Mouse (Mus musculus) kidney, embryonic 14.5 days (tissue): Measurements from ENCODE around the gene Kidins220. TPM values are rescaled to one million over a fixed set of nuclear protein-coding genes. Genes with fewer than 3 reads are reported as not detected.

Experiments used
- ATAC-seq: fragments of 200-750 bp; cut with Nextera tagmentation; 2 replicates; pipeline ENCODE4 v1.8.0; 2017; ENCODE audit warnings: moderate number of reproducible peaks, mild to moderate bottlenecking, moderate TSS enrichment, moderate library complexity; ENCODE audit not compliant: low FRiP score, low TSS enrichment
- H3K27ac ChIP-seq: fragments of 300-500 bp; sonication (generic); 2 replicates; pipeline ENCODE4 v1.5.1; 2014; ENCODE audit warnings: low read depth, mild to moderate bottlenecking, low read length, moderate library complexity, mixed read lengths
- H3K27me3 ChIP-seq: fragments of 300-500 bp; sonication (generic); 2 replicates; pipeline ENCODE4 v1.6.1; 2014; ENCODE audit warnings: mild to moderate bottlenecking, low read length; ENCODE audit not compliant: control insufficient read depth, insufficient read depth
- H3K36me3 ChIP-seq: fragments of 300-500 bp; sonication (generic); 2 replicates; pipeline ENCODE4 v1.6.1; 2014; ENCODE audit warnings: low read length, mixed read lengths; ENCODE audit not compliant: control insufficient read depth, insufficient read depth
- H3K4me1 ChIP-seq: fragments of 300-500 bp; sonication (generic); 2 replicates; pipeline ENCODE4 v1.6.1; 2014; ENCODE audit warnings: low read length, mixed read lengths; ENCODE audit not compliant: control insufficient read depth, insufficient read depth
- H3K4me2 ChIP-seq: fragments of 300-500 bp; sonication (generic); replicated peaks from 2 replicates; pipeline ENCODE4 v1.6.1; 2014; ENCODE audit warnings: low read depth, mild to moderate bottlenecking, low read length
- H3K4me3 ChIP-seq: fragments of 300-500 bp; sonication (generic); 2 replicates; pipeline ENCODE4 v1.5.1; 2014; ENCODE audit warnings: mild to moderate bottlenecking, low read length
- H3K9ac ChIP-seq: fragments of 300-500 bp; sonication (generic); 2 replicates; pipeline ENCODE4 v1.6.1; 2014; ENCODE audit warnings: low read depth, mild to moderate bottlenecking, low read length, moderate library complexity
- H3K9me3 ChIP-seq: fragments of 300-500 bp; sonication (generic); 2 replicates; pipeline ENCODE4 v1.6.1; 2016; ENCODE audit warnings: low read length; ENCODE audit not compliant: control insufficient read depth
- WGBS: fragments of 180-500 bp; shearing (Covaris S2); extraction: QIAGEN DNeasy Blood & Tissue Kit; methylation state at CpG from one replicate; pipeline ENCODE4 v1.1.7; 2014; 5-methylcytosine and 5-hydroxymethylcytosine counted together
- polyA plus RNA-seq: library from polyadenylated mRNA; unstranded; fragments of >200 nt; fragmentation: Nextera tagmentation; extraction: Ambion mirVana; gene quantifications from 2 replicates; pipeline ENCODE4 v1.2.1, GENCODE M21; 2014

Kidins220 gene
- polyA plus RNA-seq, 1 experiment from 2014 or later, result 38.2 TPM

GRCm38 (mm10) chr12:25027416-25027815 is 52.7 kb downstream of the Kidins220 start:
- 15% methylated on average over 2 of the region's 2 CpGs for WGBS
- no peak overlapping the region for H3K27ac ChIP-seq
- H3K4me1 ChIP-seq, result no peaks in the 10 kb centered on the region
- H3K9me3 ChIP-seq, result no peaks in the 10 kb centered on the region
- no peaks in the 10 kb centered on the region for H3K27me3 ChIP-seq
- no peak overlapping the region for H3K4me2 ChIP-seq
- no peak for ATAC-seq
- H3K36me3 ChIP-seq, result peaks cover 8% of the 10 kb centered on the region; the same call in 1 of the 2 replicates
- no peak overlapping the region for H3K4me3 ChIP-seq
- no peak overlapping the region for H3K9ac ChIP-seq

DNA sequence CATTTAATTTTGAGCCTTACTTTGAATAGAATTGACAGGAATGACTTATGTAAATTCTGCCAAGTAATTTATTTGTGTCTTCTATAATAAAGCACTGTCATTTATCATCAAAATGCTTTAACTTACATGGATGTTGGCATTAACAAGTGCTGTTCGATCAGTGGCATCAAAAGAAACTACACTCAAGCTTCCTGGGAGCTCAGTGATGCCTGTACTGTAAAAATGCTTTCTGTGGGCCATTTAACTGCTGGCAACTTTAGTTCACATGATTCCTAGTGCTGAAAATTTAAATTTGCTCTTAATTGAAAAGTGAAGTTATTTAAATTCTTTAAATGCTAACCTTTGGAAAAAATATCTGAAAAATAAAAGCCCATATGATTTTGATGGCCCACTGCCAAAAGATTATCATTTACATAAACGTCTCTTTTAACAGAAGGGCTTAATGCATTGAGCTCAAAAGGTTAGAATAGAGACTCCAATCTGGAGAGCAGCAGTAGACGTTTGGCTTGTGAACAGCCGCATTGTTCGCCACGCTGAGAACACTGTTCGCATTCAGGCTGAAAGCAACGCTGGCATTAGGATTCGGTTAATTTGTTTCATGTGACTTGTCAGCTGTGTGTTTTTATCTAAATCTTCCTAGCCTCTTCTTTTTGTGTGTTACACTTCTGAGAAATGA is 59.1 kb downstream of the Kidins220 start:
- H3K4me3 ChIP-seq, result no peak overlapping the region
- no peaks in the 10 kb centered on the region for H3K27me3 ChIP-seq
- no peak for ATAC-seq
- H3K9me3 ChIP-seq, result no peaks in the 10 kb centered on the region
- H3K4me2 ChIP-seq, result no peak overlapping the region
- peaks cover 2% of the 10 kb centered on the region; the same call in 1 of the 2 replicates for H3K36me3 ChIP-seq
- no peak overlapping the region for H3K9ac ChIP-seq
- H3K4me1 ChIP-seq, result peaks cover 7% of the 10 kb centered on the region; the same call in 1 of the 2 replicates
- peak overlapping the region; percentile 7; the same call in 1 of the 2 replicates for H3K27ac ChIP-seq
- WGBS, result 54% methylated on average over 9 of the region's 9 CpGs

DNA sequence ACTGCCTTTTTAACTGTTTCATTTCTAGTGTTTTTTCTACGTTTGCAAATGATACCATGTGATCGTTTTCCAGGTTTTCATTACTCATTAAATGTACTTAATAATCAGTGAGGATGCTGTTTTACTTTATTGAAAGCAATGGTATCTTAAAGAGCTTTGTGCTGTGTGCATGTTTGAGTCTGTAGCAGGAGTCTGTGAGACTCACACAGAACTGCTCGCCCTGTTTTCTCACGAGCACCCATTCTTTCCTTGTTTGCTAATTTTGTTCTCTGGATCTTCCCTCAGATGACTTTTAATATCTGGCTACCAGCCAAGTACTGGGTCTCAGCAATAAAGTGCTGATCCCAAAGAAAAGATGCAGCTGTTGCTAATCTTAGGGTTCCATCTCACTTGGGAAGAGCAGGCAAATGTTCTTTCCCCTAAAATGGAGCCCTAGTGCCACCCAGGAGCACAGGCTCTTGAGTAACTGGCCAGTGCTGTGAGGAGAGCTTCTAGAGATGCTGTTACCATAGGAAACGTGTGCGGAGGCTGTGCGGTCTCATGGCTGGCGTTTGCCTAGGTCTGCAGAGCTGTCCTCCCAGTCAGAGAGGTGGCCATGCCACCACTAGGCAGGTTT is 59.7 kb downstream of the Kidins220 start:
- peaks cover 7% of the 10 kb centered on the region; the same call in 1 of the 2 replicates for H3K4me1 ChIP-seq
- H3K9me3 ChIP-seq, result no peaks in the 10 kb centered on the region
- no peak overlapping the region for H3K9ac ChIP-seq
- no peak for ATAC-seq
- peak overlapping the region; percentile 59; the same call in 1 of the 2 replicates for H3K27ac ChIP-seq
- WGBS, result 78% methylated on average over 8 of the region's 8 CpGs
- H3K4me3 ChIP-seq, result no peak overlapping the region
- H3K27me3 ChIP-seq, result no peaks in the 10 kb centered on the region
- H3K36me3 ChIP-seq, result peaks cover 2% of the 10 kb centered on the region; the same call in 1 of the 2 replicates
- no peak overlapping the region for H3K4me2 ChIP-seq

DNA sequence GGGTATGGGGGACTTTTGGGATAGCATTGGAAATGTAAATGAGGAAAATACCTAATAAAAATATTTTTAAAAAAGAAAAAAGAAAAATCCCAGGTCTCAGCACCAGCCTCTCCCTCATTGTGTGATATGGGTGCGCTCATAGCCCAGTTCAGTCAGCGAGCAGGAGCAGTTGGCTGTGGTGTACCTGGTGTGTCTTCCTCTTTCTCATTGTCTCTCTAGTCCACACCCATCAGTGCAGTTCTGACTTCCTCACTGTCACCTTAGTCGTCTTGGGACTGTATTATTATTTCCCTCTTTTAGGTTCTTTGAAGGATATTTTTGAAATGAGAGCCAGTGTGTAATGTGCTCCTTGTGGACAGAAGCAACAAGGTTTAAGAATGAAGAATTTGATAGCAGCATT is 61.3 kb downstream of the Kidins220 start:
- peaks cover 6% of the 10 kb centered on the region; the same call in 1 of the 2 replicates for H3K36me3 ChIP-seq
- no peaks in the 10 kb centered on the region for H3K9me3 ChIP-seq
- no peak overlapping the region for H3K4me2 ChIP-seq
- H3K9ac ChIP-seq, result no peak overlapping the region
- H3K4me1 ChIP-seq, result peaks cover 7% of the 10 kb centered on the region; the same call in 1 of the 2 replicates
- H3K27me3 ChIP-seq, result no peaks in the 10 kb centered on the region
- 95% methylated on average over 3 of the region's 3 CpGs for WGBS
- ATAC-seq, result no peak
- no peak overlapping the region for H3K4me3 ChIP-seq
- H3K27ac ChIP-seq, result no peak overlapping the region

- peak; percentile 95 for ATAC-seq
- 43% methylated on average over 5 of the region's 5 CpGs for WGBS
These were observed 62.5 kb downstream of the Kidins220 start for GRCm38 (mm10) chr12:25037222-25037621.

DNA sequence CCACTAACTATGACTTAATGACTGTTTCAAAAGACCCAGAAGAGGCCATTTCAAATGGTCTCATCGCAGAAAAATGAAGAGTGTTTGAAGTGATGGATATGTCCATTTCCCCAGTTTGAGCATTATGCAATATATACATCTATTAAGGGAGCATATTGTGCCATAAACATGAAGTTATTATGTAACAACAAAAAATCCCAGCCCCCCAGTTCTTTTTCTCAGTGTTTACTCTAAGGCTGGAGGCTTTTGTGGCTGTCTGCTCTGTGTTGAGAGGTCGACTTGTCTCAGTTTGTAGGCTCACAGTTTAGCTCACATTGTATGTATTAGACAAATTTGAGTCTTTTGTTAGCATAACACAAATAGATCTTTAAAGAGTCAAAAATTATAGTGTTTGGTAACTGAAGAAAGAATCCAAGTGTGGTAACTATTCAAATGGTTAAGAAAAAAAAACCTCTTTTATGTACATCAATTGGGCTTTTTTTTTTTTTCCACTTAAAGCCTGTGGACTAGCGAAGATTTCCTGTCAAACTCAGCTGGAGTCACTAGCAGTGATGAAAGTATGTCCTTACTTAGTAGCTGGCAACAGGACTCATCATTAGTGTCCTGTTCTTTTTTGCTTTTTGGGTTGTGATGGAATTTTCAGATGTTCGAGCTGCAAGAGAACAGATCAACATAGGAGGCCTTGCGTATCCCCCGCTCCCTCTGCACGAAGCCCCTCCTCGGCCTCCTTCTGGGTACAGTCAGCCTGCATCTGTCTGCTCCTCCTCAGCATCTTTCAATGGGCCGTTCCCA is 63.2 kb downstream of the Kidins220 start:
- no peak overlapping the region for H3K4me3 ChIP-seq
- WGBS, result 88% methylated on average over 9 of the region's 9 CpGs
- peaks cover 9% of the 10 kb centered on the region for H3K36me3 ChIP-seq
- H3K27ac ChIP-seq, result no peak overlapping the region
- H3K9ac ChIP-seq, result no peak overlapping the region
- H3K27me3 ChIP-seq, result no peaks in the 10 kb centered on the region
- no peak overlapping the region for H3K4me2 ChIP-seq
- peaks cover 7% of the 10 kb centered on the region; the same call in 1 of the 2 replicates for H3K4me1 ChIP-seq
- no peak for ATAC-seq
- H3K9me3 ChIP-seq, result no peaks in the 10 kb centered on the region

More at GRCm38 (mm10) chr12:25037222-25037621, 62.5 kb downstream of the Kidins220 start:
- Histone ChIP-seq H3K27me3 (no peaks in the 10 kb centered on the region), H3K4me1 (peaks cover 7% of the 10 kb centered on the region; the same call in 1 of the 2 replicates), H3K4me3 (no peak overlapping the region), H3K9ac (no peak overlapping the region), H3K4me2 (no peak overlapping the region), H3K27ac (no peak overlapping the region; the same call in 1 of the 2 replicates), H3K36me3 (peaks cover 9% of the 10 kb centered on the region), H3K9me3 (no peaks in the 10 kb centered on the region)

- H3K9ac ChIP-seq, result no peak overlapping the region
- no peaks in the 10 kb centered on the region for H3K9me3 ChIP-seq
- H3K4me3 ChIP-seq, result no peak overlapping the region
- H3K4me1 ChIP-seq, result no peaks in the 10 kb centered on the region
- H3K27me3 ChIP-seq, result no peaks in the 10 kb centered on the region
- no peak overlapping the region for H3K4me2 ChIP-seq
- peaks cover 9% of the 10 kb centered on the region for H3K36me3 ChIP-seq
- no peak for ATAC-seq
- no peak overlapping the region for H3K27ac ChIP-seq
- 83% methylated on average over 2 of the region's 2 CpGs for WGBS
These were observed 69.3 kb downstream of the Kidins220 start for GRCm38 (mm10) chr12:25044056-25044455.

DNA sequence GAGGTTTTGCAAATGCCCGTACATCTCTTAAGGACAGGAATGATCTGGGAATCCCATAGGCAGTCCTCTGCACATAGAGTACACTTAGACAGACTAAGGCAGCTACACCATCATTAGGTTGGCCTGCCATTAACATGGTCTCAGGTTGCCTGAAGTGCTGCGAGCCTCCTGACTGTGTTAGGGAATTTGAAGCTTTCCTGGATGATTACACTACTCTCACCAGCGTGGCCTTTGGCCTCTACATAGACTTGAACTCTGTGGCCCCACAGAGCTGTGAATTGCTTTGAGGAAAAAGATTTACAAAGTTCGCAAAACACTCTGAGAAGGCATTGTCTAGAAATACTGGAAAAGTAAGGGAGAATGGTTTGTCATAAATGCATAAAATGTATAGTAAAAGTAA is 69.9 kb downstream of the Kidins220 start:
- H3K4me1 ChIP-seq, result 0 out of 2 replicates have a peak, but pooled peaks cover 3% of the 10 kb centered on the region
- no peaks in the 10 kb centered on the region for H3K9me3 ChIP-seq

More for the DNA sequence above, 69.9 kb downstream of the Kidins220 start:
- no peak overlapping the region for H3K4me2 ChIP-seq
- ATAC-seq, result no peak
- H3K27me3 ChIP-seq, result no peaks in the 10 kb centered on the region
- no peak overlapping the region for H3K9ac ChIP-seq
- no peak overlapping the region for H3K4me3 ChIP-seq
- H3K36me3 ChIP-seq, result peaks cover 9% of the 10 kb centered on the region
- H3K27ac ChIP-seq, result no peak overlapping the region
- WGBS, result 63% methylated on average over 4 of the region's 4 CpGs
